Mouse (Mus musculus): ENCODE results near the gene S100a10. TPM values are rescaled to one million over a fixed set of nuclear protein-coding genes. Genes with fewer than 3 reads are reported as not detected.

The S100a10 gene
- total RNA-seq, 2 experiments from 2014 or later: 993 to 1,661 TPM

DNA sequence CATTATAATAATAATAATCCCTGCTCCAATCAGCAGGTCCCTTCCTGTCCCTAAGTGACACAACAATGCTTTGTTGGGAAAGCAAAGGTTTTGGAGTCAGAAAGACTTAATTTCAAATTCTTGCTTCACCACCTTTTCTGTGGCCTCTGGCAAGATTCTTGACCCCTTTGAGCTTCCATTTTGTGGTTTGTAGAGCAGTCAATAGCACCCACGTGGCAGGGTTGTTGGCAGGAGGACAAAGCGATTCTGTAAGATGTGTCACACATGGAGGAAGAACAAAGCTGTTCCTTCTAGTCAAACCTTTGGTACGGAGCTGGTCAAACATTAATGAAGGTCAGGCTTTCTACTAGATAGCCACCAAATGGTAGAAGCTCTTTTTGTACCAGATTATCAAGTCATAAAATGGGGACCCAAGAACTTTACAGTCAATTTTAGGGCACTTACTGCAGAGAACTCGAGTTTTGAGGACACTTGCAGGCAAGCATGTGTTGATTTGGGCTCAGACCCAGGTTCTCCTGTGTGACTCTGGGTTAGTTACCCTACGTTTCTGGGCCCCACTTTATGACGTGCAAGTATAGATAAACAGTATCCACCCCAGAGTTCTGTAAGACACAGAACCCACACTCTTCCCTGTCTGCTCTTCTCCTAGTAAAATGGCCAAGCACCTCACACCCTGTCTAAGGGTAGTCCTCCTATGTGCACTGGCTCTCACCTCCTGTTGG lies 24.6 kb downstream of the S100a10 start:
- ATAC-seq (ENCODE audit: poor library complexity, severe bottlenecking): no peak

GRCm38 (mm10) chr3:93580039-93580403 lies 25.1 kb downstream of the S100a10 start:
- no peak for ATAC-seq (ENCODE audit: poor library complexity, severe bottlenecking)

DNA sequence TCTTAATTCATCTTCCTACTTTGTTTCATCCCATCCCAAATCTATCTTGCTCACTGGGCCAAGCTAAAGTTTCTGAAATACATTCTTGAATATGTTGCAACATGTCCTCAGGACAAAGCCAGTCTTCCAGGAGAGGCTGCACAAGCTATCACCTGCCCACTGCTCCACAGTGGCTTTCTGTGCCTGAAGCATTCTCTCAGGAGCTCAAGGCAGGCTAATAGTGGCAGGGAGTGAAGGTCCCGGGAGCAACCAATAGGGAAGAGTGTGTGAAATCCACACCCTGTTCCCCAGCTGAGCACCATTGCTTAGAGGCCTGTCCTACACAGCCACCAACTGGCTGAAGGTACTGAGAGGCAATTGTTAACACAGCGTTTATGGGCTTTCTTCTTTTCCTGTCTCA lies 26.1 kb downstream of the S100a10 start:
- no peak for ATAC-seq (ENCODE audit: poor library complexity, severe bottlenecking)

GRCm38 (mm10) chr3:93581687-93582086 lies 26.8 kb downstream of the S100a10 start:
- ATAC-seq (ENCODE audit: poor library complexity, severe bottlenecking): no peak

DNA sequence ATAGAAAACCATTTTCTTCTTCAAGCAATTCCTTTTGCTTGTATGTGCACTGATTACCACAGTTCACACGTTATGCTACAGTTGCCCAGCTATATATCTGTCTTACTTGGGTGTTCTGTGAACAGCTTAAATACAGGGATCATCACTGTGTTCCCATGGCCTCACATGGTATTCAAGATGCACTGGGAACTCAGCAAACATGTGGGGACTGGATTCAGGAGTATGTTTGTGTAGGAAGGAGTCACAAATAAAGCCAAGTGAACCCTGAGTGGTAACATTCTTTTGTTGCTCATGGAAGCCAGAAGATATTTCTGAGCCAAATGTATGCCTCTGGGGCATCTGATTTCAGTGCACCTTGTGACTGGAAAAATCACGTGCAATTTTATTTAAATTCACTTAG lies 28.2 kb downstream of the S100a10 start:
- no peak for ATAC-seq (ENCODE audit: poor library complexity, severe bottlenecking)

DNA sequence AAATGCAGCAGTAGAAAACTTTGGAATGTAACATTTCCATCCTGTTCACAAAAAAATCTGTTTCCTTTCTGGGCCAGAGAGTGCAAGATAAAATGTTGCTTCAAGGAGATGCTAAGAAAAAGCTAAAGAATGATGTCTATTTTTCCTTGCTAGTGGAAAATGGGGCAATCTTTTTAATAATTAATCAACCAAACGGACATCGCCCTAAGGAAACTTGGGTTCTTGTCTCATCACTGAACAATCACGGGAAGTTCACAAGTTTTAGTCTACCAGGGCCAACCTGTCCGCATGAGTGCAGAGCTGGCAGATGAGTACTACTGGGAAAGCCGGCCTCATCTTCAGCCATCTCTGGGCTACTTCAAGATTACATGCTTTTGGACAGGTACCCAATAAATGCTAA lies 34.7 kb downstream of the S100a10 start:
- ATAC-seq (ENCODE audit: poor library complexity, severe bottlenecking): no peak

- ATAC-seq (ENCODE audit: poor library complexity, severe bottlenecking): peak; percentile 62
These were observed 35.4 kb downstream of the S100a10 start for GRCm38 (mm10) chr3:93590256-93590655.

GRCm38 (mm10) chr3:93592100-93592499 lies 37.2 kb downstream of the S100a10 start:
- ATAC-seq (ENCODE audit: poor library complexity, severe bottlenecking): no peak

DNA sequence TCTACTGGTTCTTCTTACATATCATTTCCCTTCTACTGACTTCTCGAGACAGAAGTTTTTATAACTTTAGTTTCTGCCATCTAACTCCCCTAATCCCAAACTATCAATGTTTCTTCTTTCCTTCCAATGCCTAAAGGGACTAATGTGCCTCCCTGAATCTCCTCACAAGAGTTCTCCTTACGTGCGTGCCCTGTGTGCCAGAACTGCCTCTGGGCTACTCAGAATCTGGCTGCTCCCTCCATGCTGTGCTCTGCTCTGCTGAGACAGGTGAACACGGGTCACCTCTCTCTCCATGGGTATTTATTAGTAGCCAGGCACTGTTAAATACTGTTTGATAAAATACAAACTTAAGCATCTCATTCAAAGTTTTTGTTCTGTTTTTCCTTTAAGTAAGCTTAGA lies 38.1 kb downstream of the S100a10 start:
- ATAC-seq (ENCODE audit: poor library complexity, severe bottlenecking): no peak

DNA sequence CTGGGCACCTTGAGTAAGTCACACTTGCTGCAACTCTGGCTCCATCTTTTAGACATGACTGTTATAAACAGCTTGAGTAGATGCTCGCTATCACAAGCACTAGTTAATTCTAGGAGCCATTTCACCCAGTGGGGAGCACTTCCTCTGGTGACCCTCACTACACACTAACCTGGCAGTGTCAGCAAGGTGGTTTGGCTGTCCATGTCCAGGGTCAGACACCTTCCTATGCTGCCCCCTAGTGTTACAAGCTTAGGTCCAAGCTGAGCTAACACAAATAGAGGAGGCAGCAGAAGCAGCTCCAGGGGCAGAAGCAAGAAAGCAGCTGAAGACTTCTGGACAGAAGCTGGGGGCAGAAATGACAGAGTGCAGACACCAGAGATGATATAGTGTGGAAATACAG lies 38.6 kb downstream of the S100a10 start:
- peak; percentile 70 for ATAC-seq (ENCODE audit: poor library complexity, severe bottlenecking)

DNA sequence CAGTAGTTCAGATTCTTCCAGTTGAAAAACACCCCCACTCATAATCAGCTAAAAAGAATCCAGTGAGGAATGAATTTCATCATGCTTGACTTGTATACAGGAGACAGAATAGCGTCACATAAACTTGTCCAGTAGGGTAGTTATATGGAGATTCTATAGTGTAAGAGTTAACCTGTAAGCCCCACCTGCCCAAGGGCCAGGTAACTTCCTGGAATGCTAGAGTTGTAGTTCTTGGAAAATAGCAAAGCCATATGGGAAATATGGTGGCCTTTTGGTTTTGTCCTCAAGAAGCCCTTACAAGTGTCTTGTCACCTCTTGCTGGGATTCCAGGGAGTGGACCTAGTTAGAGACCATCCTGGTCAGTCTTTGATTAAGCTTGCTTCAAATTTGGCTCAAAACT lies 41.8 kb downstream of the S100a10 start:
- no peak for ATAC-seq (ENCODE audit: poor library complexity, severe bottlenecking)

- peak; percentile 84 for ATAC-seq (ENCODE audit: poor library complexity, severe bottlenecking)
These were observed 42.5 kb downstream of the S100a10 start for GRCm38 (mm10) chr3:93597221-93597913.

DNA sequence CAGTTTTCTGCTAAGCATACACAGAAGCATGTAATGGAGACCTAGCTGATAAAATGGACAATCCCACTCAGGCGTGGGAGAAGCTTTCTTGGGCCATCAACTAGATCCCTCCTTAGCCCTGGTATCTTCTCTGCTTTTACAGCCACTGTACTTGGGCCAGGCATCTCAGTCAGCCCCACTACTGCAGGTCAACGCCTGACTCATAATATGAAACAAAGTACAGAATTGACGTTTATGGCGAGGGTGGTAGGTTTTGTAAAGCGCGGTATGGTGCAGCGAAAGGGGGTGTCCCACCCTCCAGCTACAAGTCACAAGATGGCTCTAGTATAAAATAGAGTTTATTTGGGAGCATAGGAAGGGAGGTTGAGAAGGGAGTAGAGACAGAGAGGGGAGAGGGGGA lies 43.1 kb downstream of the S100a10 start:
- no peak for ATAC-seq (ENCODE audit: poor library complexity, severe bottlenecking)

GRCm38 (mm10) chr3:93600206-93600605 lies 45.3 kb downstream of the S100a10 start:
- no peak for ATAC-seq (ENCODE audit: poor library complexity, severe bottlenecking)

GRCm38 (mm10) chr3:93601903-93602302 lies 47.0 kb downstream of the S100a10 start:
- ATAC-seq (ENCODE audit: poor library complexity, severe bottlenecking): no peak

GRCm38 (mm10) chr3:93608970-93609369 lies 54.1 kb downstream of the S100a10 start:
- ATAC-seq (ENCODE audit: poor library complexity, severe bottlenecking): peak; percentile 90

Other genes starting within 250 kb of the S100a10 start
- gene Hrnr, start 235.3 kb upstream of the S100a10 start, total RNA-seq (2015): not detected in 2 replicates
- gene Hrnr, start 235.3 kb upstream of the S100a10 start, total RNA-seq (2017): under 0.01 TPM in 1 of 2 replicates, not detected in the other
- not detected in 2 replicates for gene Rptn, start 161.4 kb upstream of the S100a10 start, total RNA-seq (2015)
- not detected in 2 replicates for gene Rptn, start 161.4 kb upstream of the S100a10 start, total RNA-seq (2017)
- 0.34 and 0.89 TPM in 2 replicates for gene Tchh, start 112.8 kb upstream of the S100a10 start, total RNA-seq (2015)
- 0.57 and 0.77 TPM in 2 replicates for gene Tchh, start 112.8 kb upstream of the S100a10 start, total RNA-seq (2017)
- gene Tchhl1, start 86.3 kb upstream of the S100a10 start, total RNA-seq (2015): not detected in 2 replicates
- gene Tchhl1, start 86.3 kb upstream of the S100a10 start, total RNA-seq (2017): not detected in 2 replicates
- 3,100 and 3,549 TPM in 2 replicates for gene S100a11, start 34.6 kb upstream of the S100a10 start, total RNA-seq (2015)
- 217 and 333 TPM in 2 replicates for gene S100a11, start 34.6 kb upstream of the S100a10 start, total RNA-seq (2017)
- not detected in 2 replicates for gene Tdpoz2, start 97.6 kb downstream of the S100a10 start, total RNA-seq (2015)
- gene Tdpoz2, start 97.6 kb downstream of the S100a10 start, total RNA-seq (2017): not detected in 2 replicates
- gene Tdpoz1, start 121.2 kb downstream of the S100a10 start, total RNA-seq (2015): not detected in 2 replicates
- gene Tdpoz1, start 121.2 kb downstream of the S100a10 start, total RNA-seq (2017): not detected in 2 replicates
- not detected in 2 replicates for gene Gm37596, start 138.0 kb downstream of the S100a10 start, total RNA-seq (2015)
- not detected in 2 replicates for gene Gm37596, start 138.0 kb downstream of the S100a10 start, total RNA-seq (2017)
- not detected in 2 replicates for gene Gm5773, start 217.9 kb downstream of the S100a10 start, total RNA-seq (2015)
- not detected in 2 replicates for gene Gm5773, start 217.9 kb downstream of the S100a10 start, total RNA-seq (2017)
- not detected in 2 replicates for gene Tdpoz4, start 241.3 kb downstream of the S100a10 start, total RNA-seq (2015)
- not detected in 2 replicates for gene Tdpoz4, start 241.3 kb downstream of the S100a10 start, total RNA-seq (2017)

Data from megakaryocyte, adult 5-6 weeks (primary cell).